Mouse (Mus musculus): ENCODE measurements at regions not wholly inside any gene's neighbourhood (a gene's known extent, or its start where the extent isn't known, plus 50 kb on each side); places are given as distances from the start of the nearest gene placed in this dataset.

- DNase-seq (ENCODE audit: low read depth, low spot score): no peak
Observed at GRCm38 (mm10) chrX:12466312-12466711, 121.3 kb upstream of the Atp6ap2 start.

- DNase-seq (ENCODE audit: low read depth, low spot score): no peak
Observed at GRCm38 (mm10) chrX:12466897-12467296, 120.7 kb upstream of the Atp6ap2 start.

GRCm38 (mm10) chrX:12467528-12468179 is 119.9 kb upstream of the Atp6ap2 start:
- DNase-seq (ENCODE audit: low read depth, low spot score): no peak

- no peak for DNase-seq (ENCODE audit: low read depth, low spot score)
Observed at GRCm38 (mm10) chrX:12472296-12472695, 115.3 kb upstream of the Atp6ap2 start.

- no peak for DNase-seq (ENCODE audit: low read depth, low spot score)
Observed at GRCm38 (mm10) chrX:12479207-12479606, 108.4 kb upstream of the Atp6ap2 start.

- no peak for DNase-seq (ENCODE audit: low read depth, low spot score)
Observed at GRCm38 (mm10) chrX:12490957-12491356, 96.6 kb upstream of the Atp6ap2 start.

GRCm38 (mm10) chrX:12493216-12493615 is 94.4 kb upstream of the Atp6ap2 start:
- DNase-seq (ENCODE audit: low read depth, low spot score): no peak

GRCm38 (mm10) chrX:12493916-12494315 is 93.7 kb upstream of the Atp6ap2 start:
- DNase-seq (ENCODE audit: low read depth, low spot score): no peak

GRCm38 (mm10) chrX:12494535-12494934 is 93.1 kb upstream of the Atp6ap2 start:
- no peak for DNase-seq (ENCODE audit: low read depth, low spot score)

GRCm38 (mm10) chrX:12500601-12501000 is 87.0 kb upstream of the Atp6ap2 start:
- DNase-seq (ENCODE audit: low read depth, low spot score): no peak

- no peak for DNase-seq (ENCODE audit: low read depth, low spot score)
Observed at GRCm38 (mm10) chrX:12502364-12502763, 85.2 kb upstream of the Atp6ap2 start.

GRCm38 (mm10) chrX:12503581-12503980 is 84.0 kb upstream of the Atp6ap2 start:
- DNase-seq (ENCODE audit: low read depth, low spot score): no peak

GRCm38 (mm10) chrX:12511119-12511518 is 76.5 kb upstream of the Atp6ap2 start:
- no peak for DNase-seq (ENCODE audit: low read depth, low spot score)

GRCm38 (mm10) chrX:12525044-12525443 is 62.6 kb upstream of the Atp6ap2 start:
- no peak for DNase-seq (ENCODE audit: low read depth, low spot score)

- no peak for DNase-seq (ENCODE audit: low read depth, low spot score)
Observed at GRCm38 (mm10) chrX:12530406-12531311, 56.9 kb upstream of the Atp6ap2 start.
